Mouse (Mus musculus) hindbrain, embryonic 15.5 days (tissue): Measurements from ENCODE around the gene Rubcnl. TPM values are rescaled to one million over a fixed set of nuclear protein-coding genes. Genes with fewer than 3 reads are reported as not detected.

Experiments used
- ATAC-seq: fragments of 200-750 bp; cut with Nextera tagmentation; 2 replicates; pipeline ENCODE4 v1.8.0; 2017; ENCODE audit warnings: low read depth, moderate number of reproducible peaks, moderate TSS enrichment; ENCODE audit not compliant: low FRiP score
- H3K27ac ChIP-seq: fragments of 300-500 bp; sonication (generic); replicated peaks from 2 replicates; pipeline ENCODE4 v1.5.1; 2015; ENCODE audit warnings: mild to moderate bottlenecking, inconsistent platforms
- H3K27me3 ChIP-seq: fragments of 300-500 bp; sonication (generic); 2 replicates; pipeline ENCODE4 v1.6.1; 2015; ENCODE audit warnings: control low read depth, inconsistent platforms
- H3K36me3 ChIP-seq: fragments of 300-500 bp; sonication (generic); 2 replicates; pipeline ENCODE4 v1.6.1; 2015; ENCODE audit warnings: control low read depth, inconsistent platforms
- H3K4me1 ChIP-seq: fragments of 300-500 bp; sonication (generic); replicated peaks from 2 replicates; pipeline ENCODE4 v1.6.1; 2015; ENCODE audit warnings: control low read depth, inconsistent platforms
- H3K4me2 ChIP-seq: fragments of 300-500 bp; sonication (generic); 2 replicates; pipeline ENCODE4 v1.6.1; 2015; ENCODE audit warnings: moderate library complexity, mild to moderate bottlenecking, inconsistent platforms
- H3K4me3 ChIP-seq: fragments of 300-500 bp; sonication (generic); 2 replicates; pipeline ENCODE4 v1.5.1; 2015; ENCODE audit warnings: mild to moderate bottlenecking, inconsistent platforms
- H3K9ac ChIP-seq: fragments of 300-500 bp; sonication (generic); 2 replicates; pipeline ENCODE4 v1.6.1; 2015; ENCODE audit warnings: inconsistent platforms
- H3K9me3 ChIP-seq: fragments of 300-500 bp; sonication (generic); 2 replicates; pipeline ENCODE4 v1.6.1; 2016; ENCODE audit warnings: control low read depth, inconsistent platforms
- WGBS: fragments of 180-500 bp; shearing (Covaris S2); methylation state at CpG from one replicate; pipeline ENCODE4 v1.1.7; 2015; 5-methylcytosine and 5-hydroxymethylcytosine counted together
- polyA plus RNA-seq: library from polyadenylated mRNA; unstranded; fragments of >200 nt; fragmentation: Nextera tagmentation; extraction: Ambion mirVana; gene quantifications from 2 replicates; pipeline ENCODE4 v1.2.1, GENCODE M21; 2015

Rubcnl gene
- polyA plus RNA-seq = 0.13 and 0.29 TPM in 2 replicates

- Histone ChIP-seq H3K4me1 (peaks cover 4% of the 10 kb centered on the region), H3K36me3 (no peaks in the 10 kb centered on the region), H3K27me3 (no peaks in the 10 kb centered on the region), H3K27ac (no peak within 1 kb of the TSS), H3K4me3 (peak within 1 kb of the TSS; percentile 48), H3K9me3 (no peaks in the 10 kb centered on the region), H3K9ac (peak within 1 kb of the TSS; percentile 45), H3K4me2 (peak within 1 kb of the TSS; percentile 98)
- WGBS = 2% methylated on average over 49 of the region's 49 CpGs
- peak; percentile 61 for ATAC-seq
Measured at GRCm38 (mm10) chr14:75015856-75016714, at the start of gene Rubcnl. TSS of gene Rubcnl (plus strand) at chr14:75016027.

- no peak for ATAC-seq
- WGBS = 68% methylated on average over 3 of the region's 3 CpGs
- H3K27ac ChIP-seq = no peak overlapping the region
- H3K4me3 ChIP-seq = no peak overlapping the region
- no peaks in the 10 kb centered on the region for H3K4me1 ChIP-seq
- H3K27me3 ChIP-seq = no peaks in the 10 kb centered on the region
- H3K9me3 ChIP-seq = peaks cover under 1% of the 10 kb centered on the region; the same call in 1 of the 2 replicates
- H3K9ac ChIP-seq = no peak overlapping the region
- no peak overlapping the region for H3K4me2 ChIP-seq
- H3K36me3 ChIP-seq = no peaks in the 10 kb centered on the region
Measured at GRCm38 (mm10) chr14:74972216-74972615, 43.6 kb upstream of the Rubcnl start.

GRCm38 (mm10) chr14:74972687-74973086, 43.1 kb upstream of the Rubcnl start:
- Histone ChIP-seq H3K27me3 (no peaks in the 10 kb centered on the region), H3K36me3 (no peaks in the 10 kb centered on the region), H3K4me2 (no peak overlapping the region), H3K9ac (no peak overlapping the region), H3K4me3 (no peak overlapping the region), H3K9me3 (no peaks in the 10 kb centered on the region), H3K4me1 (no peaks in the 10 kb centered on the region), H3K27ac (no peak overlapping the region)
- 87% methylated on average over 5 of the region's 5 CpGs for WGBS
- ATAC-seq = no peak

- no peaks in the 10 kb centered on the region for H3K4me1 ChIP-seq
- H3K4me2 ChIP-seq = no peak overlapping the region
- H3K27ac ChIP-seq = no peak overlapping the region
- no peaks in the 10 kb centered on the region for H3K36me3 ChIP-seq
- H3K9ac ChIP-seq = no peak overlapping the region
- ATAC-seq = no peak
- 68% methylated on average over 10 of the region's 10 CpGs for WGBS
- H3K9me3 ChIP-seq = no peaks in the 10 kb centered on the region
- H3K4me3 ChIP-seq = no peak overlapping the region
- H3K27me3 ChIP-seq = no peaks in the 10 kb centered on the region
Measured at GRCm38 (mm10) chr14:74974136-74974651, 41.6 kb upstream of the Rubcnl start.

GRCm38 (mm10) chr14:74976972-74977371, 38.9 kb upstream of the Rubcnl start:
- Histone ChIP-seq H3K9me3 (no peaks in the 10 kb centered on the region), H3K27me3 (no peaks in the 10 kb centered on the region), H3K4me1 (no peaks in the 10 kb centered on the region), H3K4me2 (no peak overlapping the region), H3K27ac (no peak overlapping the region), H3K4me3 (no peak overlapping the region), H3K36me3 (no peaks in the 10 kb centered on the region), H3K9ac (no peak overlapping the region)
- WGBS = 76% methylated on average over 6 of the region's 6 CpGs
- no peak for ATAC-seq

GRCm38 (mm10) chr14:74981016-74981415, 34.8 kb upstream of the Rubcnl start:
- Histone ChIP-seq H3K4me3 (no peak overlapping the region), H3K9me3 (no peaks in the 10 kb centered on the region), H3K27ac (no peak overlapping the region), H3K4me2 (no peak overlapping the region), H3K36me3 (no peaks in the 10 kb centered on the region), H3K4me1 (no peaks in the 10 kb centered on the region), H3K27me3 (no peaks in the 10 kb centered on the region), H3K9ac (no peak overlapping the region)
- ATAC-seq = no peak
- 39% methylated on average over 3 of the region's 3 CpGs for WGBS

GRCm38 (mm10) chr14:74983079-74983478, 32.7 kb upstream of the Rubcnl start:
- Histone ChIP-seq H3K4me3 (no peak overlapping the region), H3K36me3 (no peaks in the 10 kb centered on the region), H3K4me1 (no peaks in the 10 kb centered on the region), H3K27me3 (no peaks in the 10 kb centered on the region), H3K9ac (no peak overlapping the region), H3K9me3 (no peaks in the 10 kb centered on the region), H3K27ac (no peak overlapping the region), H3K4me2 (no peak overlapping the region)
- ATAC-seq = no peak
- 89% methylated on average over 5 of the region's 5 CpGs for WGBS

- H3K9ac ChIP-seq = no peak overlapping the region
- no peaks in the 10 kb centered on the region for H3K9me3 ChIP-seq
- ATAC-seq = no peak
- no peaks in the 10 kb centered on the region for H3K36me3 ChIP-seq
- no peak overlapping the region for H3K4me3 ChIP-seq
- WGBS = 79% methylated on average over 7 of the region's 7 CpGs
- H3K4me1 ChIP-seq = no peaks in the 10 kb centered on the region
- H3K27me3 ChIP-seq = no peaks in the 10 kb centered on the region
- H3K27ac ChIP-seq = no peak overlapping the region
- H3K4me2 ChIP-seq = no peak overlapping the region
Measured at GRCm38 (mm10) chr14:74984817-74985391, 30.9 kb upstream of the Rubcnl start.

GRCm38 (mm10) chr14:74985658-74986057, 30.2 kb upstream of the Rubcnl start:
- Histone ChIP-seq H3K9ac (no peak overlapping the region), H3K4me1 (no peaks in the 10 kb centered on the region), H3K4me2 (no peak overlapping the region), H3K27me3 (no peaks in the 10 kb centered on the region), H3K4me3 (no peak overlapping the region), H3K36me3 (no peaks in the 10 kb centered on the region), H3K9me3 (no peaks in the 10 kb centered on the region), H3K27ac (no peak overlapping the region)
- 56% methylated on average over 4 of the region's 4 CpGs for WGBS
- ATAC-seq = no peak

- H3K4me3 ChIP-seq = no peak overlapping the region
- no peak for ATAC-seq
- no peaks in the 10 kb centered on the region for H3K36me3 ChIP-seq
- H3K9ac ChIP-seq = no peak overlapping the region
- no peaks in the 10 kb centered on the region for H3K4me1 ChIP-seq
- no peaks in the 10 kb centered on the region for H3K27me3 ChIP-seq
- H3K27ac ChIP-seq = no peak overlapping the region
- H3K9me3 ChIP-seq = no peaks in the 10 kb centered on the region
- WGBS = 78% methylated on average over 3 of the region's 3 CpGs
- no peak overlapping the region for H3K4me2 ChIP-seq
Measured at GRCm38 (mm10) chr14:74986527-74986926, 29.3 kb upstream of the Rubcnl start.

GRCm38 (mm10) chr14:74989322-74989721, 26.5 kb upstream of the Rubcnl start:
- Histone ChIP-seq H3K4me3 (no peak overlapping the region), H3K9me3 (no peaks in the 10 kb centered on the region), H3K4me1 (no peaks in the 10 kb centered on the region), H3K36me3 (no peaks in the 10 kb centered on the region), H3K4me2 (no peak overlapping the region), H3K27me3 (no peaks in the 10 kb centered on the region), H3K27ac (no peak overlapping the region), H3K9ac (no peak overlapping the region)
- no peak for ATAC-seq
- WGBS = 46% methylated on average over 4 of the region's 4 CpGs

- H3K4me2 ChIP-seq = no peak overlapping the region
- H3K36me3 ChIP-seq = no peaks in the 10 kb centered on the region
- no peaks in the 10 kb centered on the region for H3K27me3 ChIP-seq
- H3K9ac ChIP-seq = no peak overlapping the region
- ATAC-seq = no peak
- WGBS = 89% methylated on average over 4 of the region's 4 CpGs
- H3K27ac ChIP-seq = no peak overlapping the region
- no peaks in the 10 kb centered on the region for H3K9me3 ChIP-seq
- no peaks in the 10 kb centered on the region for H3K4me1 ChIP-seq
- no peak overlapping the region for H3K4me3 ChIP-seq
Measured at GRCm38 (mm10) chr14:74989909-74990308, 25.9 kb upstream of the Rubcnl start.
